Mouse (Mus musculus) cerebellum, adult 8-10 months (tissue): ENCODE measurements around the gene Speer4f1.
"Not testable (repeated sequence)": the region's sequence is repeated elsewhere in the genome, so short reads cannot be mapped to it uniquely, and the experiment has no call there.

Source experiments
- DNase-seq: peaks from one replicate; pipeline ENCODE4 v3.0.0; 2022

Speer4f1 gene

DNA sequence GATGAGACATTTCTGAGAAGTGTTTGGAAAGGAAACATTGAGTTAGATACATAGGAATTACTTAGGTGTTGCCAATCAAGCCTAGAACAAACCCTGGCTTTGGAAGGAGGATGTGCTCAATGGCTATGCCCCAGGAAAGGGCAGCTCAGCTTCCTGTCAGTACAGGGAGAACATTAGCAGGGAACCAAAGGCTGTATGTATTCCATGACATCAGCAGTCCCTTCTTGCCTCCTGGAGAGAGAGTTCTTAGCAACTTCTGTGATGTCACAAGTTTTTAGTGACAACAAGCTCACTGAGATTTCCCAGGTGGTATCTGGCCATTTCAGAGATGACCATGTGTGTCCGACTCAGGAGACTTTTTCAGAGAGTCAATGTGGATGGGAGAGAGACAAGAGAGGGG, at the start of gene Speer4f1:
Gene Speer4f1 (plus strand): TSS at position 301 of the 400 bp plus-strand sequence.
- not testable (repeated sequence) for DNase-seq

DNA sequence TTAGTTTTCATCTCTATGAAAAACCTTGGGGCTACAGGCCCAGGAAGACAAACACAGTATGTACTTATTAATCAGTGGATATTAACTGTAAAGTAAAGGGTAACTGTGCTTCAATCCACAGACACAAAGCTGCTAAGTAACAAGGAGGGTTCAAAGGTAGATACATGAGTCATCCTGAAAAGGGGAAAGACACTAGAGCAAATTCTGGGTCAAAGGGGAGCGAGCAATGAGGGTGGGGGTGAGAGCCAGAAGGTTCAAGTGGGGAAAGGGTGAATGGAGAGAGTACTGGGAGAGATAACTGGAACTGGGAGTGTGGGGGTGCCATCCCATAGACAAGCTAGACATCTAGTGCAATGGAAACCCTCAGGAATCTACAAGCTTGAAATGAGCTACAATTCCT, 49.0 kb upstream of the Speer4f1 start:
- no peak for DNase-seq

DNA sequence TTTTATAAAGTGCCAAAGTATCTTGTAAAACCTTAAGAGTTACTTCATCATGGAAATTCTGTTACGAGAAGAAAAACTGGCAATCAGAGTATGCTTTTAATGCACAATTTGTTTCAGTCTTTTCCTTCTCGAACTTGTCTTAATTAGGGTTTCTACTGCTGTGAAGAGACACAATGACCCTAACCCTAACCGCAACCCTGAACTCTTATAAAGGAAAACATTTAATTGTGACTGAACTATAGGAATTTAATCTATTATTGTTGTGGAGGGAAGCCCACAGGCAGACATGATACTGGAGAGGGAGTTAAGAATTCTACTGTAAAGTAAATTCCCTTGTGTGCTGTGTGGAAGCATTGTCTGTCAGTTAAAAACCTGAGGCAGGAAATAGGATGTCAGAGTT, 41.2 kb upstream of the Speer4f1 start:
- DNase-seq: no peak

DNA sequence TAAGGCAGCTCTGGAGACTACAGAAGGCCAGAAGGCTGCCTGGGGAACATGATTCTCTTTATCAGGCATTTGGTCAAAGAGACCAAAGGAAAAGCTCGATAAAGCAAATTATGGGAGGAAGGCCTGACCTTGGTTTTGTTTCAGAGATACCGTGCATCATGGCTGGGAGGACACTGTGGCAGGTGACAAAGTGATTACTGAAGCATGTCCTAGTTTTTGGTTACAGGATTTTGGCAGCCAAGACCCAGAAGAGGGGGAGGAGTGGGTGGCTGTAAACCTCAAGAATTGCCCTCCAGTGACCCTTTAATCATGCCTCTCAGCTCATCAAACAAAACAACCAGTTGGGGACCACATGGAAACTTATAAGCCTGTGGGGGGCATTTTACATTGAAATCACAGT, 39.7 kb upstream of the Speer4f1 start:
- DNase-seq: no peak

DNA sequence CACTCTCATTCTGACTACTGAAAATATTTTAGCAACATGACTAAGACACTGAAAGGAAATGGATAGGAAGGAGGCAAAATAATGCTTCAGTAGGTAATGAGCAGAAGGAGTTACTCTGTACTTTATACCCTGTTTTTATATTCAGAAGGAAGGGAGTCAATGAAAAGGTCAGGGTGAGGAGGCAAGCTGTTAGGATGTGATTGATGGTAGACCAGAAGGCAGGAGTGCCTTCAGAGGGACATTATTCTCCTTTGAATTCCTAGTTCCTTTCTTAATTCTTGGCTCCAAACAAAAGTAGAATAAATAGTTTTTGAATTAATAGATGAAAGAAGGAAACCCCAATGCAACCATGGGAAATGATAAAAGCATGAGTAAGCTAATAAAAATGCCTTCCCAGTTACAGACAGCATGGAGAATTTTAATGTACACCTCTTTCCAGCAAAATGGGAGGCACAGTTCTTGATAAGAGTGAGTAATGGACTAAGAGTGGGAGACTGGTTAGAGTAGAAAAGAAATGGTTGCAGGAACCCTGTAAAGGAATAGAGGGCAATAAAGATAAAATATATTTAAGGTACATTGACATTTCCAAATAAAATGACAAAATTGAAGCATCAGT, 36.3 kb upstream of the Speer4f1 start:
- no peak for DNase-seq

GRCm38 (mm10) chr5:17454059-17454458, 21.8 kb upstream of the Speer4f1 start:
- no peak for DNase-seq

GRCm38 (mm10) chr5:17454952-17455586, 20.8 kb upstream of the Speer4f1 start:
- no peak for DNase-seq

DNA sequence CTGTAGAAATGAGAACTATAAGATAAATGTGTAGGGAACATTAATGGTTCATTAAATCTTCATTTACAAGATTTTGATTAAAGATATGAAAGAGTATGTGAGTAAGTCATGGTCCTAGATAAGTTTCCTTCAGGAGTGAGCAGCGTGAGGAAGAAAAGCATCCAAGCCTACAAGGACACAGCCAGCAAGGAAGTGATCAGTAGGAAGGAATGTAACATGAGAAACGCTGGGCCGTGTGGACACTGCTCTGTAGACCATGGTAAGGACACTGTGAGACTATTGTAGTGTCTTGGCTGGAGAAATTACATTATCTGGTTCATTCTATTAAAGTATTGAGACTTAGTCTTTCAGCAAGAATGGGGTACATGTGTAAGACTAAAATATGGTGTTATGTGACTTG, 19.2 kb upstream of the Speer4f1 start:
- DNase-seq: no peak

DNA sequence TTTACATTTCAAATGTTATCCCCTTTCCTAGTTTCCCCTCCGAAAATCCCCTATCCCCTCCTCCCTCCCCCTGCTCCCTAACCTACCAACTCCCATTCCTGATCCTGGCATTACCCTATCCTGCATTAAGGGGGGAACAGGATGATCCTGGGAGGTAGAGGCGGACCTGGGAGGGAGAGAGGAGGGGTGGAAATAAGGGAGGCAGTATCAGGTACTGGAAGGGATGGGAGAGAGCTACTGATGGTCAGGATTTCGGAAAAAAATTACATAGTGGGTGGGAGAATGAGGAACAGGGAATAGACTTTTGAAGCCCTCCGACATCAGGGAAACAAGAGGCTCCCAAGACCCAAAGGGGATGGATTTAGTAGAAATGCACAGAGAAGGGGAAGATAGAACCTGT, 7.8 kb upstream of the Speer4f1 start:
- not testable (repeated sequence) for DNase-seq

- DNase-seq: no peak
Measured at GRCm38 (mm10) chr5:17476476-17476875, 578 bp downstream of the Speer4f1 start.

DNA sequence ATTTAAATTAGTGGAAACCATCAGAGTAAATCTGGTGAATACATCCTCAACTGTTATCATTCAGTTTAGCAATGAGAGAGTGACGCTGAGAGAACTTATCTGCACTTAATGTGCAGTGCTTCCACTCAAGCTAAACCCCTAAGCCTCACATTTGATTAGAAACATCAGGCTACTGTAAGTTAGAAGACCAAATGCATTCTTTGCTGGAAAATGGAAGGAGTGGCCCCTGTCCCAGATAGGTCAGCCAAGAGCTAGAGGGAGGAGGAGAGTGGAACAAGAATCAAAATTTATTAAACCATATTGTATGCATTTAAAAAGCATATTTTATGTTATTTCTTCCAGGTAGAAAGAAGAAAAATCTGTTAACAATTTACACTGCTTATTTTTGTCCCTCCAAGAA, 14.0 kb downstream of the Speer4f1 start:
- DNase-seq: no peak

GRCm38 (mm10) chr5:17495616-17496015, 19.7 kb downstream of the Speer4f1 start:
- no peak for DNase-seq

DNA sequence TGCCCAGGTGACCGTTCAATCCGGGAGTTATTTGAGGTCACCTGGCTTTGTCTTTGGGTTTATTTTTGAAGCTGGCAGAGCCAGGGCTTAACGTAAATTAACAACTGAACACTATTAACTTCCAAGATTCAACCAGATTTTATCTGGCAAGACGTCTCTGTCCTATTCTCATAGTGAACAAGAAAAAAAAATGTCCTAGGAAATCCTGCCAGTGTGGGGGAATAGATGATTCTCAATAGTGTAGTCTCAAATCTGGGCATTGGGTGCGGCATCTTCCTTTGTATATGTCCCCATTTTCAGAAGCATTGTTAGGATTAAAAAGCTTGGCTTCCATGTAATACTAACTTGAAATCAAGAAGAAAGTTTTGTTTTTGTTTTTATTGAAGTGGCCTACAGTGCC, 20.8 kb downstream of the Speer4f1 start:
- DNase-seq: no peak

DNA sequence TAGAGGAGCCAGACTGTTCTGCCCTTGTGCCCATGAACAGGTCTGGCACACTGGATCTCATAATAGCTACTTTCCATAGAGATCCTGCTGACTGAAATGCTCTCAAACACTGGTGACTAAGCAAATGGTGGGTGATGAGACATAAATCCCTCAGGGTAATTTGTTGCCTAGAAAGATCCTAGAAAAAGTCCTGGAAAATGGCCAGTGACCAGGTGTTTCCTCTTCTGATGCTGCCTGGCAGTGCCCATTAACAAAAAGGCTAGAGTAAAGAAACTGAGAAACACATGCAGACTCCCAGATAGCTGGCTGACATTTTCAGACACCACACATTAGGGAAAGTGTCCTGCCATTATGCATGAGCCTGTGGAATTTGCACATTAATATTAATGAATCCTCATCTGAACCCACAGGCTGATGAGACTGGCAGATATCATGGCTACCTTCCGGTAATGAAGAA, 24.0 kb downstream of the Speer4f1 start:
- no peak for DNase-seq

DNA sequence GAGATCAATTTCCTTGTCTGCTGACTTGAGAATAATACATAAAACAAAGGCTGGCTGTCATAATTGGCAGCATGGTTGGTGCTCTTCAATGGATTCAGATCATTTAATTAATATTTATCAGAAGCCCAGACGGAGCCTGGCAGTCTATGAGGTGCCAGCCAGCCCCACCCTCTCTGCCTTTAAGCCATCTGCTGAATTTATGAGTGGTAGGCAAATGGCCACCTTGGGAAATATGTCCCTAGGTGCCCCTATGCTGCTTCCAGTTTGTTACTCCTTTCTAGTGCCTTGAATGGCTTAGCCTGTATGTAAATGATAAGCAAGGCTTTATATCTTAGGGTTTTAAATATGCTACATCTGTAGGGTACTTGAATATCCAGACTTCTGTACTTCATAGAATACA, 25.0 kb downstream of the Speer4f1 start:
- no peak for DNase-seq

- no peak for DNase-seq
Measured at GRCm38 (mm10) chr5:17505540-17505939, 29.6 kb downstream of the Speer4f1 start.

- DNase-seq: no peak
Measured at GRCm38 (mm10) chr5:17508038-17508437, 32.1 kb downstream of the Speer4f1 start.
